Mouse (Mus musculus): ENCODE results near the gene Lrrc8a. TPM values are rescaled to one million over a fixed set of nuclear protein-coding genes. Genes with fewer than 3 reads are reported as not detected.

Lrrc8a gene
- polyA plus RNA-seq, 1 experiment from 2014 or later = 62.2 TPM

DNA sequence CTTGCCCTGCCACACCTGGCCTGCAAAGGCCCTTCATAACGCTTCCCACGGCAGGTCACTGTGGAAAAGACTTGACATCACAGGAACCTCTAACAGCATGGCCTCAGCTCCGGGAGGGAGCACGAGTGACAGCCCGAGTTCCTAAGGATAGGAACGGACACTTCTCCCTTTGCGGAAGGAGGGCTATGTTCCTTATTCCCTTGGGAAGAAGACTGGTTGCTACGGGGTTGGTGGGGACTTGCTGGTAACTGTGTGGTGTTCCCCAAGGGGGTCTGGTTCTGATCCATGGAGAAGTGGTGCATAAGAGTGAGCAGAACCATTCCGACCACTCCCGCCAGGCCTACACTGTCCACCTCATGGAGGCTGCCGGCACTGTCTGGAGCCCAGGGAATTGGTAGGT, 43.2 kb downstream of the Lrrc8a start, which contains the start of gene Gm28038:
TSS of gene Gm28038 (plus strand) at position 301 of the 400 bp plus-strand sequence.
- Histone ChIP-seq H3K9ac (replicated peaks; ENCODE audit: low read depth, low read length) (no peak within 1 kb of the TSS), H3K36me3 (ENCODE audit: control insufficient read depth, insufficient read depth, low read length) (no peaks in the 10 kb centered on the region)
- 91% methylated on average over 11 of the region's 11 CpGs for WGBS

DNA sequence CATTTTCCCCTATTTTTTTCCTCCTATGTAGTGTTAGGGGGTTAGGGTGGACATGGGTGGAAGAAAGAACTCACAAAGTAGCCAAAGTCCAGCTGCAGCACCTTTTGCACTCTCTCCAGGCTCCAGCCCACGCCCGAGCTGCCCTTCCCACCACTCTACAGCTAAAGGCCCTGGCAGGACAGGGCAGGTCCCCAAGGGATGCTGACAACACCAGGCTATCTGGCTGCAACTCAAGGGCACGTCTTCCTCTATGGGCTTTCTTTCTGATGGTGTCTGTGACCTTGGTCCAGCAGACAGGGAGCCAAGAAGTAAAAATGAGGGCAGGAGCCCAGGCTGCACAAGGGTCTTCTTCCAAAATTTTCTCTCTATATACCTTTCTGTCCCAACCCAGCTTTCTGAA, 44.1 kb downstream of the Lrrc8a start:
- H3K27me3 ChIP-seq (ENCODE audit: control insufficient read depth, insufficient read depth, low read length) = no peaks in the 10 kb centered on the region
- no peaks in the 10 kb centered on the region for H3K36me3 ChIP-seq (ENCODE audit: control insufficient read depth, insufficient read depth, low read length)
- no peak for ATAC-seq (ENCODE audit: low read depth)
- H3K9ac ChIP-seq (replicated peaks; ENCODE audit: low read depth, low read length) = no peak overlapping the region
- no peaks in the 10 kb centered on the region for H3K9me3 ChIP-seq (ENCODE audit: control insufficient read depth, low read length)
- H3K4me1 ChIP-seq (ENCODE audit: control insufficient read depth, insufficient read depth, low read length) = peaks cover 8% of the 10 kb centered on the region
- H3K27ac ChIP-seq (ENCODE audit: low read depth, low read length) = no peak overlapping the region
- H3K4me3 ChIP-seq (ENCODE audit: low read depth, low read length) = no peak overlapping the region
- no peak overlapping the region for H3K4me2 ChIP-seq (ENCODE audit: low read depth, low read length)
- WGBS = 78% methylated on average over 3 of the region's 3 CpGs

More for the DNA sequence above, 43.2 kb downstream of the Lrrc8a start, which contains the start of gene Gm28038:
- Histone ChIP-seq H3K4me3 (ENCODE audit: low read depth, low read length) (no peak within 1 kb of the TSS), H3K27ac (ENCODE audit: low read depth, low read length) (no peak within 1 kb of the TSS), H3K4me2 (ENCODE audit: low read depth, low read length) (no peak within 1 kb of the TSS), H3K9me3 (ENCODE audit: control insufficient read depth, low read length) (no peaks in the 10 kb centered on the region), H3K27me3 (ENCODE audit: control insufficient read depth, insufficient read depth, low read length) (no peaks in the 10 kb centered on the region), H3K4me1 (ENCODE audit: control insufficient read depth, insufficient read depth, low read length) (peaks cover 8% of the 10 kb centered on the region)
- ATAC-seq (ENCODE audit: low read depth) = no peak

DNA sequence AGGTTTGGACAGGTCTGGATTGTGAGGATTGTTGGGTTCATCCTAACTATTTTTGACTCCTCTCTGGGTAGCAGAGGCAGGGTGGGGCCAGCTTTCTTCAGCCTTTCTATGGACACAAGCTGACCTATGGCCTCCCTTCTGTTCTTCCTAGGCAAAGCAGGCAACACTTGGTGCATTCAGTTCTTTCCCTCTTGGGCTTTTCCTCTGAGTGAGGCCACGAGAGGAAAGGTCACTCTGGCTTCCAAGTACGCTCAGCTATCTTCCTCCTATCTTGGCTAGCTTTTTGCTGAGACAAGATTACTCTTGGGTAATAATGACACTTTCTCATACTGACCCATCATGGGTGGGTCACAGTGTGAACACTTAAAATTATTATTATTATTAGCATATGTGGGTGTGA, 45.7 kb downstream of the Lrrc8a start:
- no peak overlapping the region for H3K4me2 ChIP-seq (ENCODE audit: low read depth, low read length)
- H3K4me1 ChIP-seq (ENCODE audit: control insufficient read depth, insufficient read depth, low read length) = peaks cover 14% of the 10 kb centered on the region
- H3K27ac ChIP-seq (ENCODE audit: low read depth, low read length) = no peak overlapping the region
- H3K9ac ChIP-seq (replicated peaks; ENCODE audit: low read depth, low read length) = no peak overlapping the region
- no peaks in the 10 kb centered on the region for H3K9me3 ChIP-seq (ENCODE audit: control insufficient read depth, low read length)
- H3K36me3 ChIP-seq (ENCODE audit: control insufficient read depth, insufficient read depth, low read length) = no peaks in the 10 kb centered on the region
- 91% methylated on average over 2 of the region's 2 CpGs for WGBS
- no peak for ATAC-seq (ENCODE audit: low read depth)
- no peaks in the 10 kb centered on the region for H3K27me3 ChIP-seq (ENCODE audit: control insufficient read depth, insufficient read depth, low read length)
- H3K4me3 ChIP-seq (ENCODE audit: low read depth, low read length) = no peak overlapping the region

DNA sequence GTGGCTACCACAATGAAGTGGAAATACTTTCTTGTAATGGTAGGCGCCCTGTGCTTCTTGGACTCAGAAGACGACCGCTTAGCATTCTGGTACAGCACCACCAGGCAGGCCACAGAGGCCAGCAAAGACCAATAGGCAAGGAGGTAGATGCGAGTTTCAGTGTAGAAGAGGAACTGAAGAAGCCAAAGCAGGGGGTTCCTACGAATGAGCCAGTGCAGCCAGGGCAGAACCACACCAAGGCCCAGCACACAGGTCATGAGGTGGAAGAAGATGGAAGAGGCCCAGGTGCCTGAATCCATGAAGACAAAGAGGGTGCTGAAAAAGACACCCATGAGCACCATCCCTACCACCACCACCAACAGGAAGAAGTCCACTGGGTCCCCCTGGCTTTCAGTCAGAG, 47.5 kb downstream of the Lrrc8a start:
- Histone ChIP-seq H3K36me3 (ENCODE audit: control insufficient read depth, insufficient read depth, low read length) (no peaks in the 10 kb centered on the region), H3K27me3 (ENCODE audit: control insufficient read depth, insufficient read depth, low read length) (no peaks in the 10 kb centered on the region), H3K4me2 (ENCODE audit: low read depth, low read length) (peak overlapping the region; percentile 95), H3K9ac (replicated peaks; ENCODE audit: low read depth, low read length) (no peak overlapping the region), H3K27ac (ENCODE audit: low read depth, low read length) (no peak overlapping the region), H3K4me1 (ENCODE audit: control insufficient read depth, insufficient read depth, low read length) (peaks cover 14% of the 10 kb centered on the region), H3K9me3 (ENCODE audit: control insufficient read depth, low read length) (no peaks in the 10 kb centered on the region), H3K4me3 (ENCODE audit: low read depth, low read length) (peak overlapping the region; percentile 94; the same call in 1 of the 2 replicates)
- 89% methylated on average over 5 of the region's 5 CpGs for WGBS
- no peak for ATAC-seq (ENCODE audit: low read depth)

DNA sequence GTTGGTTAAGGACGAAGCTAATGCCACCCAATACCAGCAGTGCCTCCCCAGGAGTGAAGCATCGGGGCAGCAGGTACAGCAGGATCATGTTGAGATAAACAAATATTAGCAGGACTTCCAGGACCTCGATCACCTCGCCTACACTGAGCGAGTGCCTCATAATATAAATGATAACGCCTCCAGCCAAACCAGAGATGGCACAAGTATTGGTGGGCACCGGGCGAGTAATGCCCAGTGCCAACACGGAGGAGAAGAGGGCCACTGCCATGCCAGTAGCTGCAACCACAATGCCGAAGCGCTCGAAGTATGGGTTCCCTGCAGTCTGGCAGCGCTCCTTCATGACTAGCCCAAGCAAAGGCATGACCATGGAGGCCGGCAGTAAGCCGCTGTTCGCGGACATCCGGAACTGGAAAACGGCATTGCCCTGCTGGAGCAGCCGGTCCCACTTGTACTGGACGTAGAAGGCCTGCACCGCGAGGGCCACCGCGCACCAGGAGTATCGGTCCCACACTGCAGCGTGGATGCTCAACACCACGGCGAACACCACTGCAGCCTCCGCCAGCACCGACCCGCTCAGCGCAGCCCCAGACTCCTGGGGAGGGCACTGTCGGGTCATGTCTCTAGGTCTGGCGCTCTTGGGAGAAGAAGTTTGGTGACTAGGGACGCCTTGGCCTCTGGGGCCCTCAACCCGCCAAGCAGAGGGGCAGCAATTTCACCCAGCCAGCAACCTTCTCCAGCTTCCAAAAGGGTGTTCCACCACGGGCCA, 48.1 kb downstream of the Lrrc8a start:
- peak overlapping the region; percentile 95 for H3K4me2 ChIP-seq (ENCODE audit: low read depth, low read length)
- H3K27ac ChIP-seq (ENCODE audit: low read depth, low read length) = no peak overlapping the region; the same call in 1 of the 2 replicates
- H3K9ac ChIP-seq (replicated peaks; ENCODE audit: low read depth, low read length) = peak overlapping the region; percentile 83
- 17% methylated on average over 38 of the region's 38 CpGs for WGBS
- H3K9me3 ChIP-seq (ENCODE audit: control insufficient read depth, low read length) = no peaks in the 10 kb centered on the region
- H3K36me3 ChIP-seq (ENCODE audit: control insufficient read depth, insufficient read depth, low read length) = no peaks in the 10 kb centered on the region
- peak overlapping the region; percentile 94 for H3K4me3 ChIP-seq (ENCODE audit: low read depth, low read length)
- H3K27me3 ChIP-seq (ENCODE audit: control insufficient read depth, insufficient read depth, low read length) = no peaks in the 10 kb centered on the region
- peaks cover 14% of the 10 kb centered on the region for H3K4me1 ChIP-seq (ENCODE audit: control insufficient read depth, insufficient read depth, low read length)
- peak; percentile 72 for ATAC-seq (ENCODE audit: low read depth)

DNA sequence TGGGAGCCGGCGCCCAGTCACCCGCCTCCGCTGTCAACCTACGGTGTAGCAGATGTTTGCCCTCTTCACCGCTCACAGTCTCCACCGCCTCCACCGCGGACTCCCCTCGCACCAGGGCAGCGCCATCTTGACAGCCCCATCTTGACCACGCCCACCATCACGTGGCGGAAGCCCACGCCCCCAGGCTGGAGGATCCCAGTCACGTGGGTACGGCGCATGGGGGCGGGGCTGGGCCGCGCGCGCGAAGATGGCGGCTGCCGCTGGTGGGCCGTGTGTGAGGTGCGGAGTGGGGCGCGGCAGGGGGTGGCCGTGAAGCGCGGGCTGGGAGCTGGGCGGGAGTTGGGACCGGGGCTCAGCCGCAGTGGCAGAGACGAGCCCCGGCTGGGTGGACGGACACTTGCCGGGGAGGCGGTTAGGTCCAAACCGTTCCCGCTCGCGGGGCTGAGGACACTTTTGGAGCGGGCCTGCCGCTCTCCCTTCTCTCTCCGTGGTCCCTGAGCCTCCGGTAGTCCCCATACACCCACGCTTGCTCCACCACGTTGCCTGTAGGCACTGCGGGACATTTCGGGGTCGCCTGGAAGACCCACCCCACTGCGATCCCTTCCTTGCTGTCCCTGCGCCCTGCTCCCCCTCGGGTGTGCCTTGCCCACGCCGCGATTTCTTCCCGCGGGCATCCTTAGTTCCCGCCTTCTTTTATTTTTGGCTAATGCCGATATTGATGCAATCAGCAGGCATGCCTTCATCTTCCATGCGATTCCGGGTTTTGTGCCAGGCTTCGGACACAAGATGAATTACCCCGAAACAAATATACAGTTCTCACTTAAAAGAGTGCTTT, 48.9 kb downstream of the Lrrc8a start, which contains the start of the genes Dolk and Nup188:
TSS of gene Dolk (minus strand) at position 143 of the 835 bp plus-strand sequence.
TSS of gene Nup188 (plus strand) at position 206 of the 835 bp plus-strand sequence.
- peak within 1 kb of the TSS; percentile 94 for H3K4me3 ChIP-seq (ENCODE audit: low read depth, low read length)
- H3K36me3 ChIP-seq (ENCODE audit: control insufficient read depth, insufficient read depth, low read length) = no peaks in the 10 kb centered on the region
- under 1% methylated on average over 63 of the region's 68 CpGs for WGBS
- no peaks in the 10 kb centered on the region for H3K27me3 ChIP-seq (ENCODE audit: control insufficient read depth, insufficient read depth, low read length)
- H3K27ac ChIP-seq (ENCODE audit: low read depth, low read length) = peak within 1 kb of the TSS; percentile 45
- peak within 1 kb of the TSS; percentile 83 for H3K9ac ChIP-seq (replicated peaks; ENCODE audit: low read depth, low read length)
- peak within 1 kb of the TSS; percentile 95 for H3K4me2 ChIP-seq (ENCODE audit: low read depth, low read length)
- no peaks in the 10 kb centered on the region for H3K9me3 ChIP-seq (ENCODE audit: control insufficient read depth, low read length)
- peak; percentile 95 for ATAC-seq (ENCODE audit: low read depth)
- H3K4me1 ChIP-seq (ENCODE audit: control insufficient read depth, insufficient read depth, low read length) = peaks cover 14% of the 10 kb centered on the region

GRCm38 (mm10) chr2:30287027-30287373, 49.5 kb downstream of the Lrrc8a start:
- 1% methylated on average over 10 of the region's 10 CpGs for WGBS
- H3K27ac ChIP-seq (ENCODE audit: low read depth, low read length) = no peak overlapping the region

DNA sequence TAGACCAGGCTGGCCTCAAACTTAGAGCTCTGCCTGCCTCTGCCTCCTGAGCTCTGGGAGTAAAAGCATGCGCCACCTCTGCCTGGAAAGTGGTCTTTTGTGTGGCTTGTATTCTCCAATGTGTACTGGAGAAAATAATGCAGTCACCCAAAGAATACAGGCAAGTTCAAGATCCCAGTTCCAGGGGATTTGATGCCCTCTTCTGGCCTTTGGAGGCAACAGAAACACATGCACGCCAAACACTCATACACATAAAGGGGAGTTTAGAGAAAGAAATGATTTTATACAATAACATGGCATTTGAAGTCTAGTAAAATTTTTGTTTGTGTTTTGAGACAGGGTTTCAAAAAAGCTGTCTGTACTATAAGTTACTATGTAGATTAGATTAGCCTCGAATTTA, 62.0 kb downstream of the Lrrc8a start:
- Histone ChIP-seq H3K9ac (replicated peaks; ENCODE audit: low read depth, low read length) (no peak overlapping the region), H3K4me2 (ENCODE audit: low read depth, low read length) (no peak overlapping the region), H3K27ac (ENCODE audit: low read depth, low read length) (no peak overlapping the region), H3K4me3 (ENCODE audit: low read depth, low read length) (no peak overlapping the region), H3K9me3 (ENCODE audit: control insufficient read depth, low read length) (no peaks in the 10 kb centered on the region), H3K27me3 (ENCODE audit: control insufficient read depth, insufficient read depth, low read length) (no peaks in the 10 kb centered on the region), H3K4me1 (ENCODE audit: control insufficient read depth, insufficient read depth, low read length) (no peaks in the 10 kb centered on the region), H3K36me3 (ENCODE audit: control insufficient read depth, insufficient read depth, low read length) (peaks cover 43% of the 10 kb centered on the region)
- WGBS = 76% methylated on average over 3 of the region's 3 CpGs
- no peak for ATAC-seq (ENCODE audit: low read depth)

More at GRCm38 (mm10) chr2:30287027-30287373, 49.5 kb downstream of the Lrrc8a start:
- Histone ChIP-seq H3K4me2 (ENCODE audit: low read depth, low read length) (peak overlapping the region; percentile 89), H3K4me1 (ENCODE audit: control insufficient read depth, insufficient read depth, low read length) (peaks cover 14% of the 10 kb centered on the region), H3K9me3 (ENCODE audit: control insufficient read depth, low read length) (no peaks in the 10 kb centered on the region), H3K4me3 (ENCODE audit: low read depth, low read length) (peak overlapping the region; percentile 94), H3K9ac (replicated peaks; ENCODE audit: low read depth, low read length) (peak overlapping the region; percentile 83), H3K36me3 (ENCODE audit: control insufficient read depth, insufficient read depth, low read length) (no peaks in the 10 kb centered on the region), H3K27me3 (ENCODE audit: control insufficient read depth, insufficient read depth, low read length) (no peaks in the 10 kb centered on the region)
- no peak for ATAC-seq (ENCODE audit: low read depth)

GRCm38 (mm10) chr2:30299966-30300365, 62.5 kb downstream of the Lrrc8a start:
- Histone ChIP-seq H3K4me1 (ENCODE audit: control insufficient read depth, insufficient read depth, low read length) (no peaks in the 10 kb centered on the region), H3K9ac (replicated peaks; ENCODE audit: low read depth, low read length) (no peak overlapping the region), H3K36me3 (ENCODE audit: control insufficient read depth, insufficient read depth, low read length) (peaks cover 47% of the 10 kb centered on the region), H3K4me2 (ENCODE audit: low read depth, low read length) (no peak overlapping the region), H3K27me3 (ENCODE audit: control insufficient read depth, insufficient read depth, low read length) (no peaks in the 10 kb centered on the region), H3K27ac (ENCODE audit: low read depth, low read length) (no peak overlapping the region), H3K9me3 (ENCODE audit: control insufficient read depth, low read length) (no peaks in the 10 kb centered on the region), H3K4me3 (ENCODE audit: low read depth, low read length) (no peak overlapping the region)
- WGBS = 91% methylated on average over 5 of the region's 5 CpGs
- ATAC-seq (ENCODE audit: low read depth) = no peak
